Mouse (Mus musculus) G1E (cell line): ENCODE measurements around the gene Masp1.

ENCODE experiments used
- CTCF ChIP-seq: IDR thresholded peaks from 2 replicates; pipeline ENCODE4 v1.5.1; 2012; ENCODE audit warnings: low read depth, low read length, inconsistent platforms, mixed read lengths
- GATA1 ChIP-seq: IDR thresholded peaks from 2 replicates; pipeline ENCODE4 v1.6.1; 2012; ENCODE audit warnings: borderline replicate concordance, low read length, inconsistent platforms, mixed read lengths
- GATA2 ChIP-seq: IDR thresholded peaks from 2 replicates; pipeline ENCODE4 v1.6.1; 2012; ENCODE audit warnings: low read depth, low read length, inconsistent platforms, borderline replicate concordance
- POLR2AphosphoS5 ChIP-seq: IDR thresholded peaks from 2 replicates; pipeline ENCODE4 v1.6.1; 2012; ENCODE audit warnings: low read depth, low read length, inconsistent platforms; ENCODE audit not compliant: insufficient replicate concordance
- TAL1 ChIP-seq: conservative IDR thresholded peaks from 2 replicates; pipeline ENCODE4 v1.6.1; 2012; ENCODE audit warnings: low read depth, low read length, inconsistent platforms, mixed read lengths

- TF ChIP-seq CTCF (no peak), GATA2 (no peak), GATA1 (no peak), POLR2AphosphoS5 (no peak), TAL1 (no peak)
Measured at GRCm38 (mm10) chr16:23522081-23522480, 1.5 kb upstream of the Masp1 start.
